Mouse (Mus musculus) brown adipose tissue, adult 24 weeks (tissue): ENCODE measurements at regions not wholly inside any gene's neighbourhood (a gene's known extent, or its start where the extent isn't known, plus 50 kb on each side); places are given as distances from the start of the nearest gene placed in this dataset.

Experiments
- H3K27ac ChIP-seq: fragments of 200-500 bp; replicated peaks from 2 replicates; pipeline ENCODE4 v1.5.1; 2012; ENCODE audit warnings: low read depth, mild to moderate bottlenecking, low read length
- H3K4me1 ChIP-seq: fragments of 200-500 bp; 2 replicates; pipeline ENCODE4 v1.6.1; 2012; ENCODE audit warnings: low read length, mixed read lengths; ENCODE audit not compliant: control insufficient read depth, insufficient read depth, insufficient read length
- H3K4me3 ChIP-seq: fragments of 200-500 bp; 2 replicates; pipeline ENCODE4 v1.5.1; 2012; ENCODE audit warnings: low read depth, mild to moderate bottlenecking, low read length, moderate library complexity; ENCODE audit not compliant: insufficient read depth

DNA sequence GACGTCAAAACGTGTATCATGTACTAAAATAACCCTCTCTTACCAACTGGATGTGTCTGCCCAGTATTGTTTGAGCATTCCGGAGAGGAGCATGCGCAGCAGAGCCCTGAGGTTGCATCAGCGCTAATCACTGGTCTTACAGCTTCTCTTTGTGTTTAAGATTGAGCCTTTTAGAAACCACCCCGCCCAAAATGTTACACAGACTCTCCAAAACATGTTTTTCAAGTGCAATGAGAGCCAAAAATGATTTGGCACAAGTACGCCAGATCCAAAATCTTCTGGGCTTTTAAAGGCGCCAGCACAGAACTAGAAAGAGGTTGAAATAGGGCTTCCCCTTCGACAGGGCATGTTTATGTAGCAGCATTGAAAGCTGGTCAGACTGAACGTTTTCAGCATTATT lies 123.8 kb upstream of the Cited2 start:
- no peak overlapping the region for H3K4me3 ChIP-seq
- H3K4me1 ChIP-seq = no peaks in the 10 kb centered on the region
- H3K27ac ChIP-seq = no peak overlapping the region

GRCm38 (mm10) chr10:17599831-17600761 lies 122.9 kb upstream of the Cited2 start:
- no peaks in the 10 kb centered on the region for H3K4me1 ChIP-seq
- H3K4me3 ChIP-seq = no peak overlapping the region

GRCm38 (mm10) chr10:17600762-17601108 lies 122.3 kb upstream of the Cited2 start:
- Histone ChIP-seq H3K27ac (no peak overlapping the region), H3K4me1 (no peaks in the 10 kb centered on the region), H3K4me3 (no peak overlapping the region)

More at GRCm38 (mm10) chr10:17599831-17600761, 122.9 kb upstream of the Cited2 start:
- H3K27ac ChIP-seq = no peak overlapping the region

- no peaks in the 10 kb centered on the region for H3K4me1 ChIP-seq
- no peak overlapping the region for H3K4me3 ChIP-seq
- no peak overlapping the region for H3K27ac ChIP-seq
Observed at GRCm38 (mm10) chr10:17602446-17602845, 120.6 kb upstream of the Cited2 start.

DNA sequence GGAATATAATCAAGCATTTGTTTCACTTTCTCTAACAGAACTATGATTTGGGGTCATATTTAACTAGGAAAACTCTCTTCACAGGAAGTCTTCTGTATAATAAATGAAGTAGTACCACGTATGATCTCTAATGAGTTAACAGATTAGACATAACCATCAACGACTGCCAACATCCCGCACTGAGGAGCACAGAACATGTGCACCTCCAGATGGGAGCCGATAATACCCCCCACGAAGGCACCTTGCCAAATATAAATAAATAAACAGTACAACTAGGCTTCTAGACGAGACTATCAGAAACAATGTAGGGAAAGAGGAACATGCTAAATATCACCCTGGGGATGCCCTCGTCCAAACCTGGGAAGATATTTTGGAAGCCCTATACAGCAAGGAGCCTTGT lies 114.8 kb upstream of the Cited2 start:
- Histone ChIP-seq H3K27ac (no peak overlapping the region), H3K4me1 (no peaks in the 10 kb centered on the region), H3K4me3 (no peak overlapping the region)

- no peak overlapping the region for H3K27ac ChIP-seq
- no peak overlapping the region for H3K4me3 ChIP-seq
- no peaks in the 10 kb centered on the region for H3K4me1 ChIP-seq
Observed at GRCm38 (mm10) chr10:17610592-17610991, 112.4 kb upstream of the Cited2 start.

- H3K27ac ChIP-seq = no peak overlapping the region
- H3K4me3 ChIP-seq = no peak overlapping the region
- no peaks in the 10 kb centered on the region for H3K4me1 ChIP-seq
Observed at GRCm38 (mm10) chr10:17613281-17613680, 109.7 kb upstream of the Cited2 start.

DNA sequence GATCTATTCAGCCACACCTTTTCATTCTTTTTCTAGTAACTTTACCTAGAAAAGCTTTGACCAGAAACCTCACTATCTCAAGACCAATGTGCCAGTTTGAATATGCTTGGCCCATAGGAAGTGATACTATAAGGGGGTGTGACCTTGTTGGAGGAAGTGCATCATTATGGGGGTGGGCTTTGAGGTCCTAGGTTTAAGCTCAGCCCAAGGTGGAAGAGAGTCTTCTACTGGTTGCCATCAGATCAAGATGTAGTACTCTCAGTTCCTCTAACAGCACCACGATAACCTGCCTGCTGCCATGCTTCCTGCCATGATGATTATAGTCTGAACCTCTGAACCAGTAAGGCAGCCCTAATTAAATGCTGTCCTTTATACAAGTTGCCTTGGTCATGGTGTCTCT lies 105.0 kb upstream of the Cited2 start:
- H3K4me3 ChIP-seq = no peak overlapping the region
- H3K4me1 ChIP-seq = no peaks in the 10 kb centered on the region
- H3K27ac ChIP-seq = no peak overlapping the region

DNA sequence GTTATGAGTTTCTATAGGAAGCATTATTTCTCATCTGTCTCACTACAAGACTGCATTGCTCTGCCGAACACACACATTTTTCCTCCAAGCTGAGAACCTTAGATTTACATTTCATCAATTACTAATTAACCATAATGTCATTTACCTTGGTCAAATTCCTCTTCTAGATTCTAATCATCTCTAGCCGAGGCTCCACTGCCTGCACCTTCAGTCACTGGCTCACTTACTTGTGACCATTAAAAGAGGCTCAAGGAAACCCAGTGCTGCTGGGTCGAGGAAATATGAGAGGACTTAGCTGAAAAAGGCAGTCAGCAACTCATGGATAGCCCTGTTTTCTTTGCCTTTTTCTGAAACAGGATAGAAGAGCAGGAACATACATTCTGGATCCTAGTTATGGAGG lies 103.4 kb upstream of the Cited2 start:
- no peak overlapping the region for H3K4me3 ChIP-seq
- no peak overlapping the region for H3K27ac ChIP-seq
- H3K4me1 ChIP-seq = no peaks in the 10 kb centered on the region

GRCm38 (mm10) chr10:17621703-17622385 lies 101.2 kb upstream of the Cited2 start:
- H3K27ac ChIP-seq = no peak overlapping the region
- H3K4me1 ChIP-seq = no peaks in the 10 kb centered on the region
- no peak overlapping the region for H3K4me3 ChIP-seq

GRCm38 (mm10) chr10:17622802-17623201 lies 100.2 kb upstream of the Cited2 start:
- Histone ChIP-seq H3K4me1 (no peaks in the 10 kb centered on the region), H3K27ac (no peak overlapping the region)

DNA sequence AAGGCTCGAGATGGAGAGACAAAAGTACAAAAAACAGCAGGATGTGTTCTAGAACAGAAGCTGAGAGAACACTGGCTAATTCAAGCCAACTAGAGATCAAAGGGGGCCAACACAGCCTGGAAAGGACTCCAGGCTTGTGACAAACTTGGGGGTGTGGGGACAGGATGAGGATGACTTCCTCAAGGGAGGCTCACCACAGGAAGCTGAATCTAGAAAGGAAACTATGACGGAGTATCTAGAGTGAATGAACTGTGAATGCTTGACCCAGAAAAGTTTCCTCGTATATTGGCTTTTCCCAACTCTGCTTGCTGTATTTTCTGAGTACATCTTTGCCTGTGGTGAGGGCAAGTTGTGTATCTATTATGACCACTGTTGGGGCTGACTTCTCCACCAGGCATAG lies 93.3 kb upstream of the Cited2 start:
- H3K4me1 ChIP-seq = peaks cover 2% of the 10 kb centered on the region; the same call in 1 of the 2 replicates
- H3K4me3 ChIP-seq = no peak overlapping the region
- H3K27ac ChIP-seq = no peak overlapping the region

More at GRCm38 (mm10) chr10:17622802-17623201, 100.2 kb upstream of the Cited2 start:
- H3K4me3 ChIP-seq = no peak overlapping the region

- no peak overlapping the region for H3K27ac ChIP-seq
- H3K4me3 ChIP-seq = no peak overlapping the region
- peaks cover 2% of the 10 kb centered on the region; the same call in 1 of the 2 replicates for H3K4me1 ChIP-seq
Observed at GRCm38 (mm10) chr10:17630861-17631581, 92.0 kb upstream of the Cited2 start.

DNA sequence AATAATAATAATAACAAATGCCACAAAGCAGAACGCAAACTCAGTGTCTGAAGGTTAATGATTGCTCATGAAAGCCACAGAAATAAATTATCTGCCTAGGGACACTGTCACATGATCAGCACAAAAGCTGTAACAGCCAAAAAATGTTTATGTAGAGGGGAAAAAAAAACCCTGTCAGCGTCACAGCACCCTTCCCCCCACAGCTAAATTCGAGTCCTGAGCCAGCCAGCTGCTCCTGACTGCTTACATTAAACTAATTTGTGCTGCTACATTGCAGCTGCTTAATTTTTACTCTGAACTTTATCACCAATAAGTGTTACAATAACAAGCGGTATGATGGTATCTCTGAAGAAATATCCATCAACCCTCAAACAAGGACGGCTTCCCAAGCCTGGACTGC lies 91.2 kb upstream of the Cited2 start:
- no peak overlapping the region for H3K27ac ChIP-seq
- no peak overlapping the region for H3K4me3 ChIP-seq
- peaks cover 2% of the 10 kb centered on the region; the same call in 1 of the 2 replicates for H3K4me1 ChIP-seq

DNA sequence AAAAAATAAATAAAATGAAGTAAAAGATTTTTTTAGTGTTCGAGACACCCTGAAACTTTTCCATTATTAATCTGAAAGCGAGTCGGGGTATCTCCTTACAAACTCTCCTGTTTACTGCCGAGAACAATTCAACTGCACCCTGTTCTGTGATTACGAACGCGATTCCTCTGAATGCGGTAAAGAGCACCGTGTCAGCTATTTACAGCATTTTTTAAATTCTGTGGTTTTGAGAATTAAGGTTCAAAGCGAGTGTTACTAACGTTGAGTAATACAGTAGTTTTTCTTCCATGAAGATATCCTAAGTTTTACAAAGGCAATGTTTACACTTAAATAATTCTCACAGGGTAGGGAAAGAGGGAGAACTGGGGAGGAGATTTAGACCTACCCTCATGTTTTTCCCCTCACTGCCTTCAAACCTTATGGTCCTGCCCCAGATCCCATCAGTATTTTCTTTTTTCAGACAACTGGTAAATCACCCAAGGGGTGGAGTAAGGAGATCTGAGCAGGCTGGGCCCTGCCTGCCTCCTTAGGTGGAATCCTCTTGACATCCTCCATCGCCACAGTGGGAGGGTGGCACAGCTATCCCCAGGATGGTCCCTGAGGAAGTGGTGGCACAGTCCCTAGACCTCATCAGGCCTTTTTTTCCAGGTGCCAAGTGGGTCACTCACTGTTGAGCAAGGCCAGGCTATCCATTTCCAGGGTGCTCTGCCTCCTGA lies 89.9 kb upstream of the Cited2 start:
- H3K4me1 ChIP-seq = peaks cover 2% of the 10 kb centered on the region; the same call in 1 of the 2 replicates
- H3K4me3 ChIP-seq = no peak overlapping the region
- no peak overlapping the region for H3K27ac ChIP-seq
